Mouse (Mus musculus): ENCODE results near the gene Mobp.

DNA sequence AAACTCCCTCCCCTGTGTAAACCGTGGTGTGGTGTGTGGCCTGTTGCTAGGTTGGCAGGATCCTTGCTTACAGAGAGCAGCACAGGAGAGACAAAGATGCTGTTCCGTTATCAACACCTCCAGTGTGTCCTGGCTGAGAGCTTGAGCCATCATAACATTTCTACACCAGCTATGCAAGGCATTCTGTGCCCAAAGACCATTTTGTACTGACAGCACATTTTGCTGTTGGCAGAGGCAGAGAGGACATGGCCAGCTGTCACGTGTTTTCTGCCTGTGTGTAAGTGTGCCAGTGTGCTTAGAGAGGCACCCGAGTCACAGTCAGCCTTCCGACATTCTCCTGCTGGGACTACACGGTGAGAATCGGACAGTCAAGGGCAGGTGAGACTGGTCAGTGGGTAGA is 52.2 kb downstream of the Mobp start:
- TF ChIP-seq POLR2A (IDR thresholded peaks at IDR 0.05; ENCODE audit: insufficient read length, low read depth): no peak
- no peak for TF ChIP-seq MAX (IDR thresholded peaks at IDR 0.05; ENCODE audit: low read depth)
- no peak for TF ChIP-seq E2F4 (IDR thresholded peaks at IDR 0.05; ENCODE audit: insufficient read depth)
- TF ChIP-seq POLR2AphosphoS2 (IDR thresholded peaks at IDR 0.05; ENCODE audit: insufficient read length, low read depth): no peak
- TF ChIP-seq USF1 (IDR thresholded peaks at IDR 0.05; ENCODE audit: low read depth): peak; percentile 4
- TF ChIP-seq TCF3 (IDR thresholded peaks at IDR 0.05; ENCODE audit: insufficient read length, low read depth): no peak
- TF ChIP-seq MYOD1 (IDR thresholded peaks at IDR 0.05; ENCODE audit: control insufficient read depth in 1 of 3, insufficient read length in 2 of 3, low read depth in 2 of 3): no peak
- no peak for TF ChIP-seq MYOG (IDR thresholded peaks at IDR 0.05; ENCODE audit: control insufficient read depth in 1 of 3, insufficient read depth in 1 of 3, insufficient read length in 2 of 3, low read depth in 2 of 3)
- no peak for TF ChIP-seq REST (IDR thresholded peaks at IDR 0.05; ENCODE audit: insufficient read depth, insufficient read length)
- TF ChIP-seq SRF (IDR thresholded peaks at IDR 0.05; ENCODE audit: control insufficient read depth, insufficient read length, low read depth): no peak

Measured in myocyte (in vitro differentiated cells).